Mouse (Mus musculus) natural killer cell, adult 2 months (primary cell): ENCODE data around the gene Cd164.

Experiments
- DNase-seq, 2 experiments: peaks; one replicate each; pipeline ENCODE4 v3.0.0; 2022; ENCODE audit warnings: low spot score in 2 of 2

The Cd164 gene

DNA sequence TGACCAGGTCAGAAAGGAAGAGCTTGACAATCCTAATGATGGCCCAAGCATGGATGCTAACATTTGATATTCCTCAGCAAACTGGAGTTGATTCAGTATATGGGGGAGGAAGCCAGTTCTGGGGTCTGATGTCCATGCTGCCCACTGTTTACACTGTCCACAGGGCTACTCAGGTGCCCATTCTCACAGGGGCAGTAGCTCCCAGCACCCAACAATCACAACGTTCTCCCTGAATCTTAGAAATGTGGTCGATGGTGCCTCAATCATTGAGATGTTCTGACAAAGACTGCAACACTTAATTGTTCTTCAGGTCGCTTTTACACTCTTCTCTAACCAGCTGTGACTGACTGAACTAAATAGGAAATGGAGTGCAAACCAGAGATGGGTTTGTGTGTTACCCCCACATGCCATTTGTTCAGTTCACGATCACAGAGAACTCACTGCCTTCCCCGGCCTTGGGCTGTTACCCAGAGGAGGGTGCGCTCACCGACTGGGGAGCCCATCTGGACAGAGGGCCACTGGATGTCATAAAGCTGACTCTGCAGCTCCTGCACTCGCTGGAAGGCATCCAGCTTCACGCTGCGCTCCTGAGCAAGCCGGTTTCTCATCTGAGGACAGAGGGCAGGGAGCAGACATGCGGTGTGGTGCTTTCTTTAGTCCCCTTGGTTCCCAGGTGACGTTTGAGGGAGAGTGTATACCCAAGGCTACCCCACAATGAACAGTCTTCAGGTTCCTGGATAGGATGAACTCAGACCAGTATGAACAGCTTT is 27.4 kb downstream of the Cd164 start:
- no peak for DNase-seq

DNA sequence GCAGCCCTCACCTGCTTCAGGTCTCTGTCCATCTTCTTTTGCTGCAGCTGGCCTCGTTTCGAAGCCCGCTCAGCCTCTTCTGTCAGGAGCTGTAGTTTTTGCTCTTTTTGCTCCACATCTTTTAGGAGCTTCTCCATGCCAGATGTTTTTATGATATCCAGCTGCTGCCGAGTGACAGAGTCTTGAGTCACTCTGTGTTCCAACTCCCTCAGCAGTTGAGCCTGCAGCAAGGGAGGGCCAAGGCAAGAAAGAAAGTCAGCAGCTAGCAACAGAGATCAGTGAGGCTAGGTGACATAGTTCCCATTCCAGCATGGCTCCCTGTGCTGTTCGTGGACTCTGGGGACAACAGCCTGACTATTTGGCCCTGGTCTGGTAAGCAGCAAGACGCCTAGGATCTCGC is 31.5 kb downstream of the Cd164 start:
- no peak for DNase-seq

DNA sequence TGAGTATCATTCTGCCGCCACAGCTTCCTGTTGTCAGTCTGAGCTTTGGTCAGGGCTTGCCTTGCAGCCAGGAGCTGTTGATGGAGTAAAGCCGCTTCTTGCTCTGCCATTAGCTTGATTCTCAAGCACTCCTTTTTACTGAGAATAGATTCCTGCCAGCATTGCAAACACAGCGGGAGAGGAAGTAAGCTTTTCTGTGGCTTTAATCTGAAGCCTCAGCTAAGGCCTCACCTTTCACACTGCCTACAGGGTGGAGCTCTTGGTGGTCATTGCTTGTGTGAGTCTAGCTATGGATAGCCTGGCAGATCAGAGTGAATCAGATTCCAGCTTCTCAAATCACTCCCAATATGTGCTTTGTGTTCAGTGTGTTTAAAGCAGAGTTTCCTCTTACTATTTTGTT is 33.1 kb downstream of the Cd164 start:
- peak; percentile 6 to 21 for DNase-seq

DNA sequence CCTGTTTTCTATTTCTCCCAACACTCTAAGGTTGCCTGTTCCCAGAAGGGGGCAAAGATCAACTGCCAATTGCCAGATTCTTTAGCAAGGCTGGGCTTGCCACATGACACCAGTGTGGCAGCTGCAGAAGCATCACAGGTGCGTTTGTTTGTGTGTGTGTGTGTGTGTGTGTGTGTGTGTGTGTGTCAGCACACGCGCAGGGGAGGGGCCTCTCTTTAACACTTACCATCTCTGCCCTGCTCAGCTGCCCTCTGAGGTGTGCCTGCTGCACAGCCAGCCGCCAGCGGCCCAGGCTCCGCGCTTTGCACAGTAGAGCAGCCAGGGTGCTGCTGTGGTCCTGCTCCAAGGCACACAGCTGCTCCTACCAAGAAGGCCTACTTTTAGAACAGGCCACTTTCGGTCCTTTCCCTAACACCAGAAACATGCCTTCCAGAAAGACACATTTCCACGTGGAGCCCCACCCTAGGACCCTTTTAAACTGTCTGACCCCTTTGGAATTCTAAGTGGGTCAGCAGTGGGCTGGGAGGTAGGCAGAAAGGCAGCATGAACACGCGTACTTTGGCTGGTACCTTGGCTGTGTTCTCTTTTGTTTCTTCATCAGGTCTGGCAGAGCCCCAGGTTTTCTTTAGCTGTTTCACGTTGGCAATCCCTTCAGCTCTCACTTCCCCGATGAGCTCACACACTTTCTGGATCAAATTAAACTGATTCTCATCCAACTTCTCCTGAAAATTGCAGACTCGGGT is 33.8 kb downstream of the Cd164 start:
- peak in 1 of 2 experiments; percentile 28 for DNase-seq

- no peak for DNase-seq
Observed at GRCm38 (mm10) chr10:41553711-41554110, 34.5 kb downstream of the Cd164 start.

- DNase-seq = no peak
Observed at GRCm38 (mm10) chr10:41555081-41555480, 35.9 kb downstream of the Cd164 start.

DNA sequence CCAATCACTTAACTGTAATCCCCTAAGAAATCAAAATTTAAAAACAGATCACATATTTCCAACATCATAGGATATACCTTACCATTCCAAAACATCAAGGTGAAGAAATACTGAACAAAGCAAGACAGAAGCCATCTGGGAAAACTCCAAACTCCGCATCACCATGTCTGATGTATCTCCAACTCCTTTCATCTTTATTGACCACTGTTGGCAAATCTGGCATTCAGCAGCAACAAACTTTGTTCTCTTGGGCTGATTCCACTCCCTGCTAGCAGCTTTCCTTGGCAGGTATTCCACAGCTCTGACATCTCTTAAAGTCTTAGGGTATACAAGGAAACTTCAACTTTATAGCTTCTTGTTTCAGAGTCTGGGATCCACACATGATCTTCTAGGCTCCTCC is 39.2 kb downstream of the Cd164 start:
- DNase-seq = no peak

GRCm38 (mm10) chr10:41561701-41562395 is 42.6 kb downstream of the Cd164 start:
- DNase-seq = no peak

- no peak for DNase-seq
Observed at GRCm38 (mm10) chr10:41565141-41565540, 45.9 kb downstream of the Cd164 start.

DNA sequence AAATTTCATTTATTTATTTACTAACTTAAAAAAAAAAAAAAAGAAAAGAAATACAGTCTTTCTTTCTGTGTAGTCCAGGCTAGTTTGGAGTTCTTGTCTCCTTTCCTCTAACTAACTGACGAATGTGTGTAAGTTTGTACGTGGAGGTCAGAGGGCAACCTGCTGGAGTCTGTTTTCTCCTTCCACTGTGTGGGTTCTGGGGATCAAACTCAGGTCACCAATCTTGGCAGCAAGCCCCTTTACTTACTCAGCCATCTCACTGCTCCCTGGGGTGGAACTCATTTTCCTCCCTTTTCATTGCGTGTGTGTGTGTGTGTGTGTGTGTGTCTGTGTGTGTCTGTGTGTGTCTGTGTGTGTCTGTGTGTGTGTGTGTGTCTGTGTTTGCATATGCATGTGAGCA is 49.1 kb downstream of the Cd164 start:
- DNase-seq = no peak

DNA sequence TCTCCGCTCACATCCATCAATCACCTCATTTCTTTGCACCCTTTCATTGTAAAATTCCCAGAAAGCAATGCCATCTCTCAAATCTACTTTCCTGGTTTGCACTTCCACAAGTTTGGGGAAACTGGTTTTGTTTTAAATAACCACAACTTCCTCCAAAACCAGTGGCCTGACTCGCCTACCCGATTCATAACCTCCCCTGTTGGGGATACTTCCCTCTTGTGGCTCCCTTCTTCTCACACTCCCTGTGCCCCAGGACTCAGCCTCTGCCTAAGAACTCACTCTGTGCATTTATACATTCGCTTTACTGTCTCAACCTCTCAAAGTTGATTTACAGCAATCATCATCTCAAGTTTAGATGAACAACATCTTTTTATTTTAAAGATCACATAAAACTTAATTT is 51.9 kb downstream of the Cd164 start:
- DNase-seq = no peak

DNA sequence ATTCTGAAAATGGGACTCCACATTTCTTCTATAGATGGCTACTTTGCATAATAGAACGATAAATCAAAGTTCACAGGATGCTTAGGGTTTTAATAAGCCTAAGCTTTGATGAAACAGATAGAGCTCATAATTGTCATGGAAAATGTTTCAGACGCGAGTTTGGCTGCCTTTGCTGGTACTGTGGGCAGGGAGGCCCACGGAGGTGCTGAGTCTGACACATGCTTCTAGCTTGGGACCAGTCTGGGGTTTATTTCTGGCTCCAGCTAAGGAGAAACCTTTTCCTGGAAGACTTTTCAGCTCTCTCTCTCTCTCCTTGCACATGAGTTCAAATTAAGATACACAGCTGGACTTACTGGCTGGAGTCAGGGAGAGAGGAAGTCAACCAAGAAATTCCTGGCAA is 53.1 kb downstream of the Cd164 start:
- no peak for DNase-seq

GRCm38 (mm10) chr10:41573190-41573589 is 54.0 kb downstream of the Cd164 start:
- peak in 1 of 2 experiments; percentile 66 for DNase-seq

GRCm38 (mm10) chr10:41575451-41576327 is 56.5 kb downstream of the Cd164 start:
- no peak for DNase-seq

DNA sequence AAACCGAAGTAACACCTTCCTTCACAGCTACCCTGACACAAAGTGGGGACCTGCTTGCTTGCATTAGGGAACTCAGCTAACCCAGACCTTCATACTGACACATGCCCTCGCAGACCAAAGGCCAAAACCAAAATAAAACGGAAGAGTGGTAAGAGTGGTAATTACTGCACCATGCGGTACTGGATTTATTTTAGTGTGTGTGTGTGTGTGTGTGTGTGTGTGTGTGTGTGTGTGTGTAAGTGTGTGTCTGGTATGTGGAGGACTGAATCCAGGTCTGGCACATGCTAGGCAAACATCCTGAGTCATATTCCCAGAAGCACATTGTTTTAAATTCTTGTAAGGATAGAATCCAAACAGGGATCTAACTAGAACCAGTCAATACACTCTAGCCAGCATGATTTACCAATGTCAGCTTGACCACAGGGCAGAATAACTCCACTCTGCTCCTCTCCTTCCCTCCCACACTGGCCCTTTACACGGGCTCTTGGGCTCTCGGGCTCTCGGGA is 57.2 kb downstream of the Cd164 start:
- no peak for DNase-seq

DNA sequence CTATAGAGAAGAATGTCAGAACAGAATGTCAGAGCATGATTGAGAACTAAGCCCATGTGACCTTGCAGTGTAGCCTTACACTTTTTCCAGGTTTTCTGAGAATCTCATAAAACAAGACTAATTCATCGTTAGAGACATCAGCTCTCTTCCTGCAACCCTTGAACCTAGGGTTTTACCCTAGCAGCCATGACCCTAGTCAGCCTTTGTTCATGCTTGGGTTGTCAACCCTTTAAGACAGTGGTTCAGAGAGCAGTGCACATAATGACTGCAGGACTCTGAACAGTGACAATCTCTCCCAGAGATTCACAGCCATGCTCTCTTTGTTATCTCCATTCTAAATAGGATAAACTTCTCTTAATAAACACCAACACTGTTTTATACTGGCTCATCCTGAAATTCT is 59.3 kb downstream of the Cd164 start:
- no peak for DNase-seq

- no peak for DNase-seq
Observed at GRCm38 (mm10) chr10:41580441-41580840, 61.2 kb downstream of the Cd164 start.
